Mouse (Mus musculus): Measurements from ENCODE around the gene Zfp637. TPM values are rescaled to one million over a fixed set of nuclear protein-coding genes. Genes with fewer than 3 reads are reported as not detected.
"Not testable (repeated sequence)": the region's sequence is repeated elsewhere in the genome, so short reads cannot be mapped to it uniquely, and the experiment has no call there.

Zfp637 gene
- polyA plus RNA-seq, 1 experiment from 2014 or later = 102 TPM

DNA sequence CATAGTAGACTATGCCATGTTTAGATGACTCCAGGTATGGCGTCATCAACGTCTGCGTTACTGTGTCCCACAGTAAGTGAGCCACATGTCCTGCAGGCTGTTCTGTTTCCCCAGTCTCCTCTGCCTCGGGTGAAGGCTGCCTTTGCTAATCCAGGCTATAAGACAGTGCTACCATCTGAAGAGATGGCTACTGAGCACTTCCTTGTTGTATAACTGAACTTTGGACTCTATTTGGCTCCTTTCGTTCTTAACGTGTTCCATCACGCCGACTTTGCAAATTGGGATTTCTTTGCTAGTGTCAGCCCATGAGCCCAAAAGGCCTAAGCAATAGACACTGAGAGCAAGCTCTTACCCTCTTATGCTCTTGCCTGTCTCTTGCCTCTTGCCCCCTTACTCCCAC lies 27.2 kb downstream of the Zfp637 start:
- no peak overlapping the region for H3K4me3 ChIP-seq (replicated peaks)
- 90% methylated on average over 8 of the region's 8 CpGs for WGBS
- H3K4me2 ChIP-seq = no peak overlapping the region
- H3K9ac ChIP-seq = no peak overlapping the region
- no peaks in the 10 kb centered on the region for H3K27me3 ChIP-seq
- H3K36me3 ChIP-seq = no peaks in the 10 kb centered on the region; the same call in 1 of the 2 replicates
- ATAC-seq (replicated peaks; ENCODE audit: low FRiP score) = no peak
- peaks cover 4% of the 10 kb centered on the region for H3K4me1 ChIP-seq
- H3K27ac ChIP-seq = no peak overlapping the region
- H3K9me3 ChIP-seq (replicated peaks) = no peaks in the 10 kb centered on the region

DNA sequence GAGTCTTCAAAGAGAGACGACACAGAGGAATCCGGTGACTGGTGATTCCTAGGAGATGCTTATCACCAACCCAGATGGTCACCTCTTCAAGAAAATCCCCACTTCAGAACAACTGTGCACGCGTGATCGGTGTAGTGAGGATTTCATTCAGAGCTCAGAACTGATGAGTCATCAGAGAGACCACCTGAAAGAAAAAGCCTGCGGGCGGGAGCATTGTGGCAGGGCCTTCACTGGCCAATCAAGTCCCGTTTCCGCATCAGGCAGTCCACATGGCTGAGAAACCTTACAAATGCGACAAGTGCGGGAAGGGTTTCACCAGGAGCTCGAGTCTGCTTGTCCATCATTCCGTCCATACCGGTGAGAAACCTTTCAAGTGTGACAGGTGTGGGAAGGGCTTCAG lies 30.1 kb downstream of the Zfp637 start:
- ATAC-seq (replicated peaks; ENCODE audit: low FRiP score) = no peak
- Histone ChIP-seq H3K27me3 (no peaks in the 10 kb centered on the region), H3K4me2 (no peak overlapping the region), H3K9me3 (replicated peaks) (no peaks in the 10 kb centered on the region), H3K9ac (no peak overlapping the region), H3K4me1 (no peaks in the 10 kb centered on the region), H3K36me3 (no peaks in the 10 kb centered on the region; the same call in 1 of the 2 replicates), H3K4me3 (replicated peaks) (no peak overlapping the region), H3K27ac (no peak overlapping the region)
- 73% methylated on average over 14 of the region's 14 CpGs for WGBS

DNA sequence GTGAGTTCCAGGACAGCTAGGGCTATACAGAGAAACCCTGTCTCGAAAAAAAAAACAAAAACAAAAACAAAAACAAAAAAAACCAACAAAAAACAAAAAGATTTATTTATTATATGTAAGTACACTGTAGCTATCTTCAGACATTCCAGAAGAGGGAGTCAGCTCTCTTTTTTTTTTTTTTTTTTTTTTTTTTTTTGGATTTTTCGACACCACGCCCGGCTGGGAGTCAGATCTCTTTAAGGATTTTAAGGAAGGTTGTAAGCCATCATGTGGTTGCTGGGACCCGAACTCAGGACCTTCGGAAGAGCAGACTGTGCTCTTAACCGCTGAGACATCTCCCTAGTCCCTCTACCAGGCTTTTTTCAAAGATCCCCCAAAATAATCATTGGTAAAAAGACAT lies 32.5 kb downstream of the Zfp637 start:
- not testable (repeated sequence) for H3K36me3 ChIP-seq; H3K27ac ChIP-seq; H3K9me3 ChIP-seq (replicated peaks); H3K4me2 ChIP-seq; H3K27me3 ChIP-seq; ATAC-seq (replicated peaks; ENCODE audit: low FRiP score); H3K4me1 ChIP-seq; H3K4me3 ChIP-seq (replicated peaks); H3K9ac ChIP-seq
- 90% methylated on average over 7 of the region's 7 CpGs for WGBS

- ATAC-seq (replicated peaks; ENCODE audit: low FRiP score) = no peak
- peaks cover 6% of the 10 kb centered on the region; the same call in 1 of the 2 replicates for H3K4me1 ChIP-seq
- no peaks in the 10 kb centered on the region for H3K27me3 ChIP-seq
- H3K36me3 ChIP-seq = no peaks in the 10 kb centered on the region; the same call in 1 of the 2 replicates
- no peak overlapping the region for H3K4me3 ChIP-seq (replicated peaks)
- no peak overlapping the region for H3K4me2 ChIP-seq
- 67% methylated on average over 3 of the region's 3 CpGs for WGBS
- no peak overlapping the region for H3K9ac ChIP-seq
- no peak overlapping the region for H3K27ac ChIP-seq
- H3K9me3 ChIP-seq (replicated peaks) = no peaks in the 10 kb centered on the region
These were observed 33.8 kb downstream of the Zfp637 start for GRCm38 (mm10) chr6:117874621-117875281.

DNA sequence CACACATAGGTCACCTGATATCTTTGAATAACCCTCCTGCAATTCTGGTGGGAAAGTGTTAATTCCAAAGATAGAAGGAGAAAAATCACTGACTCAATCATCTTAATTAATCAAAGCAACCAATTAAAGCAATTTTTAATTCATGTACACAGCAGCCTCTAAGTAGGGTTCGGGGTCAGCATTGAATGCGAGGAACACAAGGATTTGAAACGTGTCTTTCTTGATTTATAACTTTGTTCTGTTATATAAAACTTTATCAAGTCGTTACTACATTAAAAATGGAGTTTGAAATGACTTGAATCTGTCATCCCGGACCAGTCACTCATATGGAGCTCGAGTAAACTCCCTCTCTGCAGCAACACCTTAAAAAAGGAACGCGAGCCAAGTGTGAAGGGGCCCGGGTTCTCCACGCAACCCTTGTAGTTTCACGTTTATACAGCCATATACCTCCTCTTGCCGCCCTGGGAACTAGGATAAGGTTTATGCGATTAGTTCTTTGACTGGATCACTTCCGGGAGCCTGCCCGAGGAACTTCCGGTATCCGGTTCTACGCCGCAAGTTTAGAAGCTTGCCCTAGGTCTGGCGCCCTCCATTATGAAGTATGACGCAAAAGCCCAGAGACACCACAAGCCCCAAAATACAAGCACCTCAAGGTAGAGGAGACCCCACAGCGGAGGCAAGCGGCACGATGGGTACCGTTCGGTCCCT lies 37.9 kb downstream of the Zfp637 start:
- H3K9me3 ChIP-seq (replicated peaks) = no peaks in the 10 kb centered on the region
- ATAC-seq (replicated peaks; ENCODE audit: low FRiP score) = peak; percentile 90
- peak overlapping the region; percentile 80 for H3K4me2 ChIP-seq
- H3K27me3 ChIP-seq = no peaks in the 10 kb centered on the region
- H3K27ac ChIP-seq = peak overlapping the region; percentile 99
- H3K36me3 ChIP-seq = no peaks in the 10 kb centered on the region
- H3K9ac ChIP-seq = peak overlapping the region; percentile 64
- H3K4me1 ChIP-seq = peaks cover 15% of the 10 kb centered on the region
- 11% methylated on average over 26 of the region's 26 CpGs for WGBS
- H3K4me3 ChIP-seq (replicated peaks) = peak overlapping the region; percentile 53

DNA sequence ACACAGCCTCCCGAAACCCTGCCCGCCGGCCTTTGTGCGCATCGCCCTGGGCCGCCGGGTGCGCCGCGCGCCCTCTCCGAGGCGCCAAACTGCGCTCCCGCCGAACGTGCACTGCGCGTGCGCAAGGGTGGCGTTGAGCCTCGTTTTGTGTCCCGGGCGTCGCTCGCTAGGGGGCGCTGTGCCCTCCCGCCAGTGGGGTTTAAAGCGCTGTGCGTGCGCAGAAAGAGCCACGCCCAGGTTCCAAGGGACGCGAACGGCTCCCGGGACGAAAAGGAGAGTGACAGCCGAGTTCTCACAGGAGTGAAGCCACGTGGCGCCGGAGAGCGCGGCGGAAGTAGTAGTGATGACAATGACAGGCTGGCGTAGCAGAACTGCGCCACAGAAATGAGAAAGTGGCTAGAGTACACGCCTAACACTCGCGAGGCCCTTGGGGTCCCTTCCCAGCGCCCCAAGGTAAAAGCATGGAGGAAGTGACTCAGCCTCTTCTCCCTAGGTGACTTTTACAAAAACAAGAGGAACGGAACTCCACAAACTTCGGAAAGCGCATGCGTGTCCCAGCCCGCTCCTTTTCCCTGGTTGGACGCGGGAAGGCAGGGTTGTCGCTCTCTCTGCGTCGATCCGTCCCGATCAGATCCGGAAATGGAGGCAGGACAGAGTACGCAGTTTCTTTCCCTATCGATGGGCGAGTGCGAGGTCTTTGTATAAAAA lies 38.6 kb downstream of the Zfp637 start:
- WGBS = under 1% methylated on average over 67 of the region's 67 CpGs
- peaks cover 15% of the 10 kb centered on the region for H3K4me1 ChIP-seq

GRCm38 (mm10) chr6:117880394-117880838 lies 39.4 kb downstream of the Zfp637 start:
- Histone ChIP-seq H3K27me3 (no peaks in the 10 kb centered on the region), H3K9me3 (replicated peaks) (no peaks in the 10 kb centered on the region), H3K36me3 (no peaks in the 10 kb centered on the region), H3K4me2 (peak overlapping the region; percentile 80), H3K4me1 (peaks cover 15% of the 10 kb centered on the region), H3K27ac (peak overlapping the region; percentile 99), H3K9ac (peak overlapping the region; percentile 50), H3K4me3 (replicated peaks) (peak overlapping the region; percentile 53)
- no peak for ATAC-seq (replicated peaks; ENCODE audit: low FRiP score)
- 30% methylated on average over 3 of the region's 3 CpGs for WGBS

More for the DNA sequence above, 38.6 kb downstream of the Zfp637 start:
- Histone ChIP-seq H3K27me3 (no peaks in the 10 kb centered on the region), H3K4me2 (peak overlapping the region; percentile 80), H3K4me3 (replicated peaks) (peak overlapping the region; percentile 53), H3K9me3 (replicated peaks) (no peaks in the 10 kb centered on the region), H3K9ac (peak overlapping the region; percentile 64), H3K36me3 (no peaks in the 10 kb centered on the region), H3K27ac (peak overlapping the region; percentile 99)
- peak; percentile 96 for ATAC-seq (replicated peaks; ENCODE audit: low FRiP score)

- Histone ChIP-seq H3K4me2 (no peak overlapping the region), H3K9ac (no peak overlapping the region), H3K27me3 (no peaks in the 10 kb centered on the region), H3K9me3 (replicated peaks) (no peaks in the 10 kb centered on the region), H3K36me3 (no peaks in the 10 kb centered on the region), H3K4me1 (peaks cover 15% of the 10 kb centered on the region), H3K4me3 (replicated peaks) (no peak overlapping the region), H3K27ac (peak overlapping the region; percentile 99)
- ATAC-seq (replicated peaks; ENCODE audit: low FRiP score) = no peak
- WGBS = 78% methylated on average over 7 of the region's 7 CpGs
These were observed 40.2 kb downstream of the Zfp637 start for GRCm38 (mm10) chr6:117881229-117881628.

DNA sequence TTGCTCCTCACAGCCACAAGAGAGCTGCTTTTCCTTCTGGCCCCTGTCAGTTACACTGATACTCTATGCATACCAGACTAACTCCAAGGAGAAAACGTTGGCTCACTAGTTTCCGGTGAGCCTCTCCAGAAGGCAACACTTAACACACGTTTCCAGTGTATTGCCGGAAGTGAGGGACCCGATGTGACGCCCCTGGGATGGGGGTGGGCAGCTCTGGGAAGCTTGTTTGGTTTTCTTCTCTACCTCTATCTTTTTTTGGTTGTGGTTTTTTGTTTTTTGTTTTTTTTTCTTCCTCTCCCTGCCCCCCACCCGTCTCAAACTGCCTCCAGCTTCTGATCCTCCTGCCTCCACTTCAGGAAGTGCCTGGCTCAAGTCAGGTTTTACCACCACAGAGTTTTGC lies 41.0 kb downstream of the Zfp637 start:
- Histone ChIP-seq H3K4me3 (replicated peaks) (no peak overlapping the region), H3K4me2 (no peak overlapping the region), H3K9me3 (replicated peaks) (no peaks in the 10 kb centered on the region), H3K9ac (no peak overlapping the region), H3K4me1 (peaks cover 15% of the 10 kb centered on the region), H3K27ac (no peak overlapping the region), H3K36me3 (no peaks in the 10 kb centered on the region), H3K27me3 (no peaks in the 10 kb centered on the region)
- ATAC-seq (replicated peaks; ENCODE audit: low FRiP score) = no peak
- 73% methylated on average over 7 of the region's 7 CpGs for WGBS

GRCm38 (mm10) chr6:117885943-117886342 lies 45.0 kb downstream of the Zfp637 start:
- Histone ChIP-seq H3K27ac (no peak overlapping the region), H3K9me3 (replicated peaks) (no peaks in the 10 kb centered on the region), H3K4me3 (replicated peaks) (no peak overlapping the region), H3K36me3 (no peaks in the 10 kb centered on the region), H3K9ac (no peak overlapping the region), H3K4me2 (no peak overlapping the region), H3K4me1 (0 out of 2 replicates have a peak, but pooled peaks cover 3% of the 10 kb centered on the region), H3K27me3 (no peaks in the 10 kb centered on the region)
- no peak for ATAC-seq (replicated peaks; ENCODE audit: low FRiP score)
- WGBS = 80% methylated on average over 2 of the region's 2 CpGs

- no peaks in the 10 kb centered on the region for H3K4me1 ChIP-seq
- H3K4me3 ChIP-seq (replicated peaks) = no peak overlapping the region
- no peaks in the 10 kb centered on the region for H3K27me3 ChIP-seq
- no peaks in the 10 kb centered on the region for H3K36me3 ChIP-seq
- 42% methylated on average over 1 of the region's 1 CpGs for WGBS
- no peak overlapping the region for H3K4me2 ChIP-seq
- no peak overlapping the region for H3K27ac ChIP-seq
- H3K9ac ChIP-seq = no peak overlapping the region
- no peaks in the 10 kb centered on the region for H3K9me3 ChIP-seq (replicated peaks)
- ATAC-seq (replicated peaks; ENCODE audit: low FRiP score) = no peak
These were observed 47.1 kb downstream of the Zfp637 start for GRCm38 (mm10) chr6:117888032-117888431.

DNA sequence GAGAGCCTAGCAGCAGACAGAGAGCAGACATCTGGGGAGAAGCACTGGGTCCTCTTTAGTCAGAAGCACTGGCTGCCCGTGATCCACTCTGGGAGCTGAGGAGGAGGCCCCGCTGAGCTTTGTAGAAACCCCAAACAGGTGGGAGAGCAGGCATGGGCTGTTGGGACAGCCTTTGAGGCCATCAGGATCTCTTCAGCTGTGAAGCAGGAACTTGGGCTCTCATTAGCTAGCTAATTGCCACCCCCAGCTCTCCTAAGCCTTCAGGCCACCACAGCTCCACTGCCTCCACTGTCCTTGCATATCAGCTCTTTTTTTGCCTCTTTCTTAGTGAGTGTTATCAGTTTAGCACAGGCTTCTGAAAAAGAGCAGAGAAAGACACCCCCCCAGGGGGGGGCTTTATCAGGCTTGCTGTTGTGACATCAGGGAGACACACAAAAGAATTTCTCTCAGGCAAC lies 47.7 kb downstream of the Zfp637 start:
- Histone ChIP-seq H3K4me1 (no peaks in the 10 kb centered on the region), H3K9me3 (replicated peaks) (no peaks in the 10 kb centered on the region), H3K9ac (no peak overlapping the region), H3K36me3 (no peaks in the 10 kb centered on the region), H3K27ac (no peak overlapping the region), H3K4me3 (replicated peaks) (no peak overlapping the region), H3K4me2 (no peak overlapping the region), H3K27me3 (no peaks in the 10 kb centered on the region)
- ATAC-seq (replicated peaks; ENCODE audit: low FRiP score) = 0 out of 2 replicates have a peak, but pooled peaks have one; percentile 43
- 69% methylated on average over 2 of the region's 2 CpGs for WGBS
